Mouse (Mus musculus) G1E (cell line): Measurements from ENCODE around the gene Iqschfp.

Experiments
- CTCF ChIP-seq: IDR thresholded peaks from 2 replicates; pipeline ENCODE4 v1.5.1; 2012; ENCODE audit warnings: low read depth, low read length, inconsistent platforms, mixed read lengths
- GATA1 ChIP-seq: IDR thresholded peaks from 2 replicates; pipeline ENCODE4 v1.6.1; 2012; ENCODE audit warnings: borderline replicate concordance, low read length, inconsistent platforms, mixed read lengths
- GATA2 ChIP-seq: IDR thresholded peaks from 2 replicates; pipeline ENCODE4 v1.6.1; 2012; ENCODE audit warnings: low read depth, low read length, inconsistent platforms, borderline replicate concordance

DNA sequence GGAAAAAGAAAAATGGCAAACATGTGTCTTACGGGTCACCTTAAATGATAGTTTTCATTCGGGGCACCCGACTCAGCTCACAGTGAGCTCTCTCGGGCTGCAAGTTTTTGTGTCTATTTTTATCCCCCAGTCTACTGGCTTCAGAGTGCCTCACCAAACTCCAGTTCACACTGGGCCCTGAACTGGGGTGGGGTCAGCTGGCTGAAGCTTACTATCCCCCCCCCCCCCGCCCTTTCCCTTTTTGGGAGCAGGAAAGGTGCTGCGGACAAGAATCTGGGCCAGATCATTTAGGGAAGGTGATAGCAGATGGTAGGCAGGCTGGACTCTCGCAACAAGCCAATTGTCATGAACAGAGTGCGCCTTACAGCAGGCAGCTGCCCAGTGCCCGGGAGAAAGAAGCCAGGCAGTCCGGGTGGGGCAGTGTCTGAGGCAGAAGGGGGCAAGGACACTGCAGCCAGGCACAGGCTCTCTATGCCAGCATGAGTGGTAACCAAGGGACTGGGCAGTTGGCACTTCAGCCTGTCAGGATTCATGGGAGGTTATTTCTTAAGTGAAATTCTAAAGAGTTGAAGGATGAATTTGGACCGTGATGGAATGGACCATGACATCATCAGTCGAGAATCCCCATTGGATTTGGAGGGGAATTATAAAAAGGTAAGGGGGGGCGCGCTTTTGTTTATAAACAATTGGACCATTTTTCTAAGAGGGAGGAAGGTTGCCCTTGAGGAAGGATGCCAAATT lies 691.9 kb downstream of the Iqschfp start:
- TF ChIP-seq CTCF (no peak), GATA2 (no peak), GATA1 (no peak)
